Mouse (Mus musculus) ES-E14 (cell line): ENCODE results near the gene Ica1.

ENCODE experiments used
- CHD2 ChIP-seq: IDR thresholded peaks from 2 replicates; pipeline ENCODE4 v1.6.1; 2014; ENCODE audit warnings: mild to moderate bottlenecking, low read depth, low read length, inconsistent platforms
- HCFC1 ChIP-seq: IDR thresholded peaks from 2 replicates; pipeline ENCODE4 v1.6.1; 2012; ENCODE audit warnings: low read length, inconsistent platforms, borderline replicate concordance; ENCODE audit not compliant: insufficient read depth

- TF ChIP-seq HCFC1 (no peak), CHD2 (no peak)
These were observed 146.9 kb downstream of the Ica1 start for GRCm38 (mm10) chr6:8631362-8631761.
